Mouse (Mus musculus) CD4-positive naive resting alpha-beta T cell, adult 76 days (primary cell): Measurements from ENCODE around the gene Rsph4a. TPM values are rescaled to one million over a fixed set of nuclear protein-coding genes. Genes with fewer than 3 reads are reported as not detected.

Source experiments
- total RNA-seq: library from RNA; stranded (reverse); gene quantifications from one replicate; pipeline ENCODE4 v1.2.4, GENCODE M21; 2023

The Rsph4a gene
- not detected for total RNA-seq

DNA sequence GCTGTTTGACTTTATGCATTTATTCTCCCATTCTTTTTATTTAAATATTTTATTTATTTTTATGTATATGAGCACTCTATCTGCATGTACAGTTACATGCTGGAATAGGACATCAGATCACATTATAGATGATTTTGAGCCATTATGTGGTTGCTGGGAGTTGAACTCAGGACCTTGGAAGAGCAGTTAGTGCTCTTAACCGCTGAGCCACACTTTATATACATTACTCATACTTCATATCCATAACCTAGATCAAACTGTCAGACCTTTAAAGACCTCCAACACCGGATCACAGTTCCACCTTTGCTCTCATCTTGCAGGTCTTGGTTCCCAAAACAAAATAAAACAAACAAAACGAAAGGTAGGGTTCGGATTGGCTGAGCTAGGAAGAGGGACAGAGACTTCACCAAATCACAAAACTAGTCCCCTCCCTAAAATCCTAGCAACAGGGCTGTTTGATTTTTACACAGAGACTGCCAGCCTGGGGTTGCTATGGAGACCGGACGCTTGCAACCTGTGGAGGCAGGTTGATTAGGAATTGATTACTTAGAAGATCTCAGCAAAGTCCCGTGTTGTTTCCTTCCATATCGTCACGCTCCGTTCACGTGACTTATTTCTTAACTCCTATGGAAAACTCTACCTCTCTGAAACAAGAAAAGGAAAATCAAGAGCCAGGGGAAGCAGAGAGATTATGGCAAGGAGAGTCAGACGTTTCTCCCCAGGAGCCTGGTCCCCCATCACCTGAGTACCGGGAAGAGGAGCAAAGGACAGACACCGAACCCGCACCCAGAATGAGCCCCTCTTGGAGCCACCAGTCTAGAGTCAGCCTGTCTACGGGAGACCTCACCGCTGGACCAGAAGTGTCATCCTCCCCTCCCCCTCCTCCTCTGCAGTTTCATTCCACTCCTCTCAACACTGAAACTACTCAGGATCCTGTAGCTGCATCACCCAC, at the start of gene Rsph4a:
Gene Rsph4a, plus strand, starts transcription at position 582 of the 952 bp plus-strand sequence.

DNA sequence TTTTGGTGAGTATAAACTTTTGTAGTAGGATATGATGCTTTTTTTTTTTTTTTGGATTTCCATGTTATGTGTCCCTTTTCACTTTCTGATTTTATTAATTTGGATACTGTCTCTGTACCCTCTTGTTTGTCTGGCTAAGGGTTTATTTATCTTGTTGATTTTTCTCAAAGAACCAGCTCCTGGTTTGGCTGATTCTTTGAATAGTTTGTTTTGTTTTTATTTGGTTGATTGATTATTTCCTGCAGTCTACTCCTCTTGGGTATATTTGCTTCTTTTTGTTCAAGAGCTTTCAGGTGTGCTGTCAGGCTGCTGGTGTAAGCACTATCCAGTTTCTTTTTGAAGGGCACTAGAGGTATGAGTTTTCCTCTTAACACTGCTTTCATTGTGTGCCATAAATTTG, 47.5 kb upstream of the Rsph4a start, which contains the start of gene Sult3a1:
Gene Sult3a1, plus strand, starts transcription at position 301 of the 400 bp plus-strand sequence.

DNA sequence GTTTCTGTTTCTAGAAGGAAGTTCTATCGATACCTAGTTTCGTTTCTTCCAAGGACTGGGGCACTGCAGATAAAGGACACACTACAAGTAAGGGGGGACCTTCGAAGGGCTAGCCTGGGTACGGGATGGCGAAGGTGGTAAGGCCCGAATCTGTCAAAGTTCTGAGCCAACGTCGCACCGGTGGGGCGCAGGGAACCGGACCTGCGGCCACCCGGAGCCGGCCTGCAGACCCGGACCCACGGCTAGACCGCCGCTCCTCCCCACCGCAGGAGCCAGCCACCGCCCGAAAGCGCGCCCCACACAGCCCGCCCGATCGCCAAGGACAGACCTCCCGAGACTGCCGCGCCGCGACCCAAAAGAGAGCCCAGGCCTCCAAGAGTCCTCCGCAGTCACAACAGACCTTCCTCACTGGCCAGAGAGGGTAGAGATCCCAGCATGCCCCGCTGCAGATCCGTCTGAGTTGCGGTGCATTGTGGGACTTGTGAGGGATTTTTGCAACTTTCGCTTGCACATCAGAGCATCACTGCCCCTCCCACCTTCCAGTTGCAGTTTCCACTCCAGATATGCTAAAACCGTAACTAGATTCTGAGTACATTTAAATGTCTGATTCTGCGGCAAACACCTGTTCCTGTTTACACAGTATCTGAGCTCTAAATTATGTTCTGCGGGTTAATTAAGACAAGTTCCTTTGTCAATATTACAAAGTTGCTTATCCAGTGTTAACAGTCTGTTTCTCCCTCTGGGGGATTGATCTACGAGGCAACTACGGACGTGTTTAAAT, 46.1 kb downstream of the Rsph4a start, which contains the start of gene Zup1:
Gene Zup1, minus strand, starts transcription at position 467 of the 781 bp plus-strand sequence.

Other genes with a start within 250 kb of the Rsph4a start
- gene Sult3a2, start 118.4 kb upstream of the Rsph4a start, total RNA-seq: not detected
- not detected for gene Sult3a1, start 47.4 kb upstream of the Rsph4a start, total RNA-seq
- 73.0 TPM for gene Zup1, start 46.2 kb downstream of the Rsph4a start, total RNA-seq
- gene Rwdd1, start 114.5 kb downstream of the Rsph4a start, total RNA-seq: 51.9 TPM
- not detected for gene Trappc3l, start 132.5 kb downstream of the Rsph4a start, total RNA-seq
- gene Calhm4, start 139.2 kb downstream of the Rsph4a start, total RNA-seq: not detected
- gene Calhm5, start 191.4 kb downstream of the Rsph4a start, total RNA-seq: not detected
- gene Calhm6, start 222.9 kb downstream of the Rsph4a start, total RNA-seq: 13.0 TPM